Mouse (Mus musculus): Measurements from ENCODE around the gene Zfp768.

- TF ChIP-seq CTCF (IDR thresholded peaks at IDR 0.05; ENCODE audit: control insufficient read depth, insufficient read depth, insufficient read length) (no peak), FOSL1 (IDR thresholded peaks at IDR 0.05; ENCODE audit: insufficient read depth, low read length, poor library complexity, severe bottlenecking) (no peak)
Observed at GRCm38 (mm10) chr7:127324944-127325343, 20.4 kb downstream of the Zfp768 start.

All from C2C12 (cell line).